Mouse (Mus musculus) forelimb bud, embryonic 11.5 days (tissue): ENCODE data around the gene Fbxo36.

Experiments used
- DNase-seq: peaks from one replicate; pipeline ENCODE4 v3.0.0-alpha.2; 2012; ENCODE audit warnings: low read depth, low spot score

Fbxo36 gene

DNA sequence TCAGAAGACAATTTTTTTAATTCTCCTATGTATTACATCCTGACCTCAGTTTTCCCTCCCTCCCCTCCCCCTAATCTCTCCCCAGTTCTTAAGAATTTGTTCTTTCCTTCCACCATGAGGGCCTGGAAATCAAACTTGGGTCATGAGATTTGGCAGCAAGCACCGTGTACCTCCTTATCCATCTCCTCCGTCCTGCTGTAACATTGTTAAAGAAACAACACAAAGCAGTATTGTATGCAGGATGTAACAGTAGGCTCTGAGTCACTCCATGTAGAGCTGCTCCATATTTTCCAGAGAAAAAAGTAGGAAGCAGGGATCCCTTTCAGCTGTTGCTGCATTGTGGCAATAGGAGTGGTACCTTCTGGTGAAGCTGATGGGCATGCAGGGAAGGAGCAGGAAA is 16.1 kb downstream of the Fbxo36 start:
- DNase-seq: no peak

DNA sequence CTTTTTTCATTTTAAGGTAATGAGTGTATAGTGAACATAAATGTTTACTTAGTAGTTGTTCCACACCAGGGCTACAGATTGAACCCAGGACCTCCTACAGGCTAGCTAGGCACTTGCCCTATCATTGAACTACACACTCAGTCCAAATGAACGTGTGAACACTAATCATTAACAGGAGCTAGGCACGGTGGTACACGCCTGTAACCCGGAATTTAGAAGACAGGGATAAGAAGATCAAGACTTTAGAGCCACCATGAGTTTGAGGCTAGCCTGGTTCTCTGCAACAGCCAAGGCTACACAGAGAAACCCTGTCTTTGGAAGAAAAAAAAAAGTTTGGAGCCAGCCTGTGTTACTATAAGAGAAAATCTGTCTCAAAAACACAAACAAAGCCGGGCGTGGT is 20.0 kb downstream of the Fbxo36 start:
- DNase-seq: no peak

DNA sequence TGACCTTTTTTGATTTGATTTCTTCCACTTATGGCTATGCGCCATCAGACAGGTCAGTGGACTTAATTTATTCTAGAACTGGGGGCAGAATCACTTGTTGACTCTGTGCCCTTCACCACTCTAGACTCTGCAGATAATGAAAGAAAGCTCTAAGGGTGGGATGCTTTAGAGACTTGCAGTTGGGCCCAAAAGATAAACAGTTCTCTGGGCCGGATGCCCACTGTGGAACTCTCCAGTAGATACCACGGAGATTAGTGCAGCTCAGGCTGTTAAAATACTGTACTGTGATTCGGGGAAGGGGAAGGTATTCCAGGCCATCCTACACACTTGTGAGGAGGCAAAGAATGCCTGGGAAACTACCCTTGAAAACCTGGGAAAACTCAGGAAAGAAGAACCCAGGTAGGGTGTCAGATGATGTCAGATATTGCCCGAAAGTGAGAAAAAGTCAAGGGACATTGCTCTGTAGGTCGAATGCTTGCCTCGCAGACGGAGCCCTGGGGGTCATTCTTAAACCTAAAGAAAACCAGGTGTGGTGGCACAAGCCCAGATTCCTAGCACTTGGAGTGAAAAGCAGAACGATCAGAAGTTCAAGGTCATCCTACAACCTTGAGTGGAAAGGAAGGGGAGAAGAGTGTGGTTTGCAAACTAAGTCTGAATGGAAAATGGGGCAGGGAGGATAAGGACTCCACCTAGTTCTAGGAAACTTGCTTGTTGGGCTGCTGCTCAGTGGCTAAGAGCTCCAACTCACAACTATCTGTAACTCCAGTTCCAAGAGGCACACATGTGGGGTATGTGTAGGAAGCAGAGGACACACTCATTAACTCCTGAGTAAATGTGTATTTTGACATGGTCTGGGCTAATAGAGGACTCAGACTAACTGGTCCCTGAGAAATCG is 21.0 kb downstream of the Fbxo36 start:
- DNase-seq: no peak

DNA sequence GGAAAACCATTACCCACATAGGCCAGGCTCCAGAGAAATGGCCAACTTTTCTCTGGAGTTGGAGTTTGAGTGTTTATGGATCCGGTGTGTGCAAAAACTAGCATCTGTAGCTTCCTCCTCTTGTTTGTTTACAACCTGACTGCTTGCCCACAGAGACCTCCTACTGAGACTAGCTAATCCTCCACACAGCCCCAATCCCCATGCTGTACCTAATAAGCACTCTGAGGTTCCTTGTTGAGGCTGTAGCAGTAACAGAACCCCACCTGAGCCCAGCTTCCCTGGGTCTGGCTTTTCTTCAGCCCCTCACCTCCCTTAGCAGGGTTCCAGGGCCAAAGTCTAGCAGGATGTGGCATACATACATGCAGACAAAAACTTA is 21.6 kb downstream of the Fbxo36 start:
- DNase-seq: no peak

DNA sequence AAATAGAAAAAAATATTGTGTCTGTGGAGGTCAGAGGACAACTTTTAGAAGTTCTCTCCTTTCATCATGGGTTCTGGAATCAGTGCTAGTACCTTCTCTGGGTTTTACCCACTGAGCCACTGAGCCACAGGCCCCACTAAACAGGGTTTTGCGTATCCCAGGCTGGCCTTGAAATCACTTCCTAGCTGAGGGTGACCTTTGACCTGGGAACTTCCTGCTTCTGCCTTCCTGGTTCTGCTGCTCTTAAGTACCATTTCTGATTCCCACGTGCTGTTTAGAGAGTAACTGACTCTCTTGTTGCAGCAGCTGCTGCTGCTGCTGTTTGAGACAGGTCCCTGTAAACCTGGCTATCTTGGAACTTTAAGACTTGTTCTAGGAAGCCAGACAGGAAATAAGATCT is 25.0 kb downstream of the Fbxo36 start:
- no peak for DNase-seq

DNA sequence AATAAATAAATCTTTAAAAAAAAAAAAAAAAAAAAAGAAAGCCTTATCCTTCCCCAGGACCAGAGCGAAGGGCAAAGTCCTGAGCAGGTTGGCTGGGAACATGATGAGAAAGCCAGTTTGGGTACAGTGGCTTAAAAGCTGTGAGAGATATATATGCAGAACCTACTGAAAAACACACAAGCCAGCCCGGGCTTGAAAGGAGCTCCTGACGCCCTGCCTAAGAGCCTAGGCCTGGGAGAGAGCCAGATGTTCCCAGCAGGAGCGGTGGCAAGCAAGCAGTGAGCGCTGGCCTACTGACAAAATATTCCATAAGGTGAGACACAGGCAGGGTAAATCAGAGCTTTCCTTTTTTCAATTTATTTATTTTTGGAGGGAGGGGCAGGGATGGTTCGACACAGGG is 26.6 kb downstream of the Fbxo36 start:
- no peak for DNase-seq

DNA sequence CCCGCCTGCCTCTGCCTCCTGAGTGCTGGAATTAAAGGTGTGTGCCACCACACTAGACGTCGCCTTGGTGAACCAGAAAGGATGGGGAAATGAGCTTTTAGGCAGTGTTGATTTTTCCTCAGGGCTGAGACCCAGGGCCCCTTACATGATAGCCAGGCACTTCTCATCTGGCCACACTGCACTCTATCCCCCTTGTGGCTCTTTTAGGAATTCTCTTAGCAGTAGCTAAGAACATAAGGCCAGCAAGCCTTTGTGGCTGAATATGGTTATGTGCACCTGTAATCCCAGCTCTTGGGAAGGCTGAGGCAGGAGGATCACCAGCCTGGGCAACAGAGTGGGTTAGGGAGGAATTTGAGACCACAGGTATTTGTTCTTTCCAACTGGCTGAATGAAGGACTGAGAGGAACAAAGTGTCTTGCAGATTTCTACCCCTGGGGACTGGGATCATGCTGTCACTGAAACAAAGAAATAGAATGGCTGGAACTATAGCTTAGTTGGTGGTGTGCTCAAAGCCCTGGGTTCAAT is 27.1 kb downstream of the Fbxo36 start:
- no peak for DNase-seq

DNA sequence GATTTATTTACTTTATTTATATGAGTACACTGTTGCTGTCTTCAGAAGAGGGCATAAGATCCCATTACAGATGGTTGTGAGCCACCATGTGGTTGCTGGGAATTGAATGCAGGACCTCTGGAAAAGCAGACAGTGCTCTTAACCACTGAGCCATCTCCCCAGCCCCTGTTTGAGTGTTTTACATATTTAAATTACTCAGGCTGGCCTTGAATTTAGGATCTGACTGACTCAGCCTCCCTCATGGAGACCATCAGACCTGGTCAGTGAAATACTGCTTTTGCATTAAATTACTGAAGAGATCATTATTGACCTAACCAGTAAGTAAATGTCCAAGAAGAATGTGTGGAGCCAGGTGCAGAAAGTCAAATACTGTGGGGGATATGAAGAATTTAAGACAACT is 28.7 kb downstream of the Fbxo36 start:
- DNase-seq: no peak

DNA sequence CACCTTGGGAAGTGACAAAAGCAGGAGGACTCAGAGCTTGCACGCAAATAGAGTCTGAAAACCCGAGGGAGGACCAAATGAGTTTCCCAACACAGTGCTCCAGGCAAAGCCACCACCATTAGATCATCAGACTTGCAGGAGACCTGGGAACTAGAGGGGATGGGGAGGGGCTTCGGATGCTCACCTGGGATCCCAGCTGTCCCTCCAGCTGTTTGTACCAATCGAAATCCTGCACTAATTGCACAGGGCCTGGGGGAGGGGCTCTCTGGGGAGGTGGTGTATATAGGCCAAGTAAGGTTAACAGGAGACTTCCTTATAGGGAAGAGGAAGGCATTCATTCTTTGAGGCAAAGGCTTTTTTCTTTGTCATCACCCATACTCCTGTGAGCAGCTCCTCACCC is 29.2 kb downstream of the Fbxo36 start:
- DNase-seq: no peak

DNA sequence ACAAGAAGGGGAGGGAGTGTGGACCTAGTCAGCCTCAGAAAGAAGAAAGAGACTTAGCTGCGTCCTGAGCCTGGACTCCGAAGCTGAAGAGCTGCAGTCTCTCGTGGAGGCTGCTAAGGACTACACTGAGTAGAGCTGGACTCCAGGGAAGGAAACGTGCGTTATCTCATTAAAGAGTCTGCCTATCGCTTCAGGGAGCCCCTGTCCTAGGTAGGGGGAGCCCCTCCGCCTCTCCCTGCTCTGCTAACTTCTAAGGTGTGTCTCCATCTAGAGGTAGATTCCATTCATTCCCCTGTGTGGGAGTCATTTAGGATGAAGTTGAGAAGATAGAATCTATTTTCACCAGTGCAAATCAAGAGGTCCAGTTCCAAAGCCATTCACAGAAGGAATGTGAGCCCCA is 29.9 kb downstream of the Fbxo36 start:
- no peak for DNase-seq

DNA sequence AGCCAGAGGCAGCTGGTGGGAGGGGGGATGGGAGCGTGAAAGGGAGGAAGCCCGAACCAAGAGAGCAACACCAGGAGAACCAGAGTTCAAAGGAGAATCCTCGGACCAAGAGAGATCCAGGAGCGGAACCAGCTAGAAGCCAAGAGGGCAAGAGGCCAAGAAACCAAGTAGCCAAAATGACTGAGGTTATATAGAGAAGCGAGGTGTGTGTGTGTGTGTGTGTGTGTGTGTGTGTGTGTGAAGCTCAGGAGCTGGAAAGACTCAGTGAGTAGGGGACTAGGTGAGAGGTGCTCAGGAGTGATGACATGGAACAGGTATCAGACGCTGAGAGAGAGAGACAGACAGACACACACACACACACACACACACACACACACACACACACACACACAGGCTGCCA is 31.5 kb downstream of the Fbxo36 start:
- no peak for DNase-seq

DNA sequence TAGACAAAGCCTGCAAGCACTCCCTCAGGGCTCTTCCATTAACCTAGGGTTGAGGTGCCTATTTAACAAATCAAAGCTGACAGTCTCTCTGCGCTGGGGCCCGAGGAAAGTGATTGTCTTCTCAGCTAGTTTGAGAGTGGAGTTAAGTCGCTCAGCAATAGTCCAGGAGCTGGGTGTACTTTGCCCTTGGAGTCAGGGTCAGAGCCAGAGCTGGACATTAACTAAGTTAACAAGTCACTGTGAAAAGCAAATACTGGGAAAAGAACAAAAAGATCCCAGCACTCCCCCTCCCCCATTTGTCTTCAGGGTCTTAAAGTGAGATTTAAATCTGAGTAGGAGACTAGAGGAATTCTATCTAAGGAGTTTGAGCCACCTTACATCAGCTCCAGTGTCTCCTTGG is 32.5 kb downstream of the Fbxo36 start:
- no peak for DNase-seq

DNA sequence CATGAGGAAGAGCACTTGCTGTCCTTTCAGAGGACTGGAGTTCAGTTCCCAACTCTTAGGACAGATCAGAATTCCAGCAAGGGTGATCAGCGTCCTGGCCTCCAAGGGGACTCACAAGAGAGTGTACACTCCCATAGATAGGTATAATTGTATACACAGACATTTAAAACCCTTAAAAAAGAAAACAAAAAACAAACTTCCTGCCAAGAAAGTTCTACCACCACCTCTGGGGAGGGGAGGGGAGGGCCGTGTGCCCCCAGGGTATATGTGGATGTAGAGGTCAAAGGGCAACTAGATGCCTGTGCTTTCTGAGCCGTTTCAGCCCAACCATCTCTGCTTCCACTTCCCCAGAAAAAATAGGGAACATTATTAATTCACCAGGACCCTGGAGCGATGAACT is 33.3 kb downstream of the Fbxo36 start:
- DNase-seq: no peak

DNA sequence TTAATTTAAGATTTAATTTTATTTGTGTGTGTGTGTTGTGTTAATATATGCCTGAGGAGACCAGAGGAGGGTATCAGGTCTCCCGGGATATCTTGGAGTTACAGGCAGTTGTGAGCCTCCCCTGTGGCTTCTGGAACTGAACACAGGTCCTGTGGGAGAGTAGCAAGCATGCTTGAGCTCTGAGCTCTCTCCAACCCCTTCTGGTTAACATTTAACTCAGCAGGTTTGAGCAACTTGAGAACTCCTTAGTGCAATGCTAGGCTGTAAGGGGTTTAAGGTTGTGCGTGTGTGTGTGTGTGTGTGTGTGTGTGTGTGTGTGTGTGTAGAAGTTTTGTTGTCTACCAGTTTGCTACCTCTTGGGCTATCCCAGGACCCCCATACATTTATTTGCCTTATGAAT is 37.9 kb downstream of the Fbxo36 start:
- DNase-seq: no peak

DNA sequence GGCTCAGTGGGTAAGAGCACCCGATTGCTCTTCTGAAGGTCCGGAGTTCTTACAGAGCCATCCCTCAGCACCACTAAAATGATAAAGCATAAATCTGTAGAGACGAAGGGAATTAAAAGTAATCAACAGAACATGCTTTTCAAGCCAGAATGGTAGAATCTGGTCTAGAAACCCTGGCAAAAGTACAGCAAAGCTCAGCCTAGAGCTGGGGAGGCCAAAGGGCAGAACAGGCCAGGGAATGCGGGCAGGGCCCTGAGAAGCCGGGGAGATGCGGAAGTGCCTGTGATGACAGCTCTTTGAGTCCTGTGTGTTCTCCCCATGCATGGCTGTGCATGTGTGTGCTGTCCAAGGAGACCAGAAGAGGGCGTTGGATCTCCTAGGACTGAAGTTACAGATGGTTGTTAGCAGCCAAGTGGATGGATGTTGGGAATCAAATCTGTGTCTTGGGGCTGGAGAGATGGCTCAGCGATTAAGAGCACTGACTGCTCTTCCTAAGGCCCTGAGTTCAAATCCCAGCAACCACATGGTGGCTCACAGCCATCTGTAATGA is 40.0 kb downstream of the Fbxo36 start:
- DNase-seq: no peak

DNA sequence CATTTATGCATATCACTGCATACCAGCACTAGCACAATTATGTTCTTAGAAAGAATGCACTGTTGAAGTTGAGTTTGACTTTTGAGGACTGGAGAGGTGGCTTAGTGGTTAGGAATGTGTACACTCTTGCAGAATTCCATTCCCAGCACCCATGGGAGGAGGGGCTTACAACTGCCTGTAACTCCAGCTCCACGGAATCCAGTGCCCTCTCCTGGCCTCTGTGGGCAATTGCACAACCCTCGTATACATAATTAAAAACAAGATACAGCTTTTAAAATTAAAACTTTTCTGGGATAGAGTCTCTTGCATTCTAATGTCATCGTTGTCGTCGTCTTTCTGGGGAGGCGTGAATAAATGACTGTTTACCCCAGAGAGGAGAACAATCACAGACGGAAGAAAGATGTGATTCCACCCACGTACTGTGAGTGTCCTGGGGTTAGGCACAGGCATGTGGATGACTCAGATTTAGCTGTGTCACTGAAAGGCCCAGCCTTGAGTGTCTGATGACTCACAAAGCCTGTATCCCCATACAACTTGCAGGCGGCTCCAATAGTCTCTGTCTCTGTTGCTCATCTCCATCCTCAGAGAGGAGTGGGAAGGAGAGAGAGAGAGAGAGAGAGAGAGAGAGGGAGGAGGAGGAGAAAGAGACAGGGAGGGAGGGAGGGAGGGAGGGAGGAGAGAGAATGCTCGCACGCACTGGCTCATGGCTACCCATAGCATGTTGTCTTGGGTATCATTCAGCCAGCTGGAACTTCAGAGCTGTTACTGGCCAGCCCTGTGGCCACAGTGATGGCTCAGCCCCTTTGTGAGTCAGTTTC is 41.8 kb downstream of the Fbxo36 start:
- DNase-seq: no peak

DNA sequence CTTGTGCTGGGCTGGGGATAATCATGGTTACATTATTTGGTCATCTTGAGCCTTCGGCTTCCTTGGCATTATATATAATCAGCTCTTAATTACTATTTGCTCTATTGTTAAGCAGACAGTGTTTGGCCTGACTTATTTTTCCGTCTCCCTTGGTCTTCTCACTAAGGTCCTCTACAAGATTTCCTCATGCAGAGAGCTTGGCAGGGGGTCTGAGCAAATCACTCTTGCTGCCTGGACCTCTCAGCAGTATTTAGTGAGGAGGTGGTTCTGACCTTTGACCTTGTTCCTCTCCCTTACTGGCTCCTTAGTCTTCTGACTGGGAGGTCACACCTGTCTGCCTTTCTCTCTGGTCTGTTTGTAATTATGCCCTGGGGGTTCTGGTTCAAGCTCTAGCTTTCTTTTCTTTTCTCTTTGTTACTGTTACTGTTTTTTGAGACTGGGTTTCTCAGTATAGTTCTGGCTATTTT is 42.5 kb downstream of the Fbxo36 start:
- DNase-seq: peak; percentile 16

DNA sequence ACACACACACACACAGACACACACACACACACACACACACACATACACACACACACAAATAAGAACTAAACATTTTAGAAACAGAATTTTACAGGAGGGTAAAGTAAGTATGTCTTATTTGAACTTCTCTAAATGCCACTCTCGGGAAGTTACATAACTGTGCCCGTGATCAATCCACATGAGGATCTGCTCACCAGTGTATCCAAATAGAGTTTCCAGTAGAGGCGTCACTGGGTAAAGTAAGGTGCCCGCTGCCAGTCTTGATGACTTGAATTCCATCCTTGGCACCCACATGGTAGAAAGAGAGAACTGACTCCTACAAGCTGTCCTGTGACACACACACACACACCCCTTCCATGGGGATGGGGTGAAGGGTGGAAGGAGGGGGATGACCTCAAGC is 43.3 kb downstream of the Fbxo36 start:
- DNase-seq: no peak

DNA sequence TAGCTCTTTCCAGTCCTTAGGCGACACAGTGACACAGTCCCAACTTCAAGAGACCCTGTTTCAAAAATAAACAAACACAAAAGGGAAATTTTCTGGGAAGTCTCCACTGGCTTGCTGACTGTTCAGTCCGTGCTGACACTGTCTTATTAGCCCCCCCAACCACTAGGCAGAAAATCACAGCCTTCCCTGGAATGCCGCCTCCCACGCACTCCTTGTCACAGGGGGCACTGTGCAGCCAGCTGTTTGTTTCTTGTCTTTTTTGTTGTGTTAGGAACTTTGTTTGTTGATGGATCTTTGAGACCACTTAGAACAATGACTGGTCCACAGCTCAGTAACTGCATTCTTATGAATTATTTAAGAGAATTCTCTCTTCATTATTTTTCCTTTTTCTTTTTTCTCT is 44.2 kb downstream of the Fbxo36 start:
- DNase-seq: no peak

DNA sequence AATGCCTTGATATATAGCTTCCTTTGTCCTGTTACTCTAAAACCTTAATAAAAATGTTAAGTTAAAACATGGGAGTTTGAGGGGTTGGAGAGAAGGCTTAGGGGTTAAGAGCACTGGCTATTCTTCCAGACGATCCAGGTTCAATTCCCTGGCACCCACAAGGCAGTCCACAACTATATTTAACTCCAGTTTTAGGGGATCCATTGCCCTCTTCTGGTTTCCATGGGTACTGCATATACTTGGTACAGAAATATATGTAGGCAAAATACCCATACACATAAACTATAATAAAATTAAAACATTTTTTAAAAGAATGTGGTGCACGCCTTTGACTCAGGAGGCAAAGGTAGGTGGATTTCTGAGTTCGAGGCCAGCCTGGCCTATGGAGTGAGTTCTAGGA is 45.5 kb downstream of the Fbxo36 start:
- no peak for DNase-seq

DNA sequence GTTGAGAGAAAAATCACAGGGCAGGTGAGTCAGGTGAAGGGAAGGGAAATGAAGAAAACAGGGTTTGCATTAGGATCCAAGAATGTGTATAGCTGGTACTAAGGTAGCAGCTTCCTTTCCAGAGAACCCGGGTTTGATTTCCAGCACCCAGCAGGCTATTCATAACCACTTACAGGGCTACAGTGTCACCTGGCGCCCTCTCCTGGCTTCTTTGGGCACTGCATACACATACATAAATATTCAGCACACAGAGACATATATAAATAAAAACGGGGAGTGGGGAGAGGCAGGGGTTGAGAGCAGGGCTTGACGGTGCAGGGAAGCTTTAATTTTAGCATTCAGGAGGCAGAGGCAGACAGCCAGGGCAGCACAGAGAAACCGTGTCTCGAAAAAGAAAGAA is 46.3 kb downstream of the Fbxo36 start:
- DNase-seq: no peak

DNA sequence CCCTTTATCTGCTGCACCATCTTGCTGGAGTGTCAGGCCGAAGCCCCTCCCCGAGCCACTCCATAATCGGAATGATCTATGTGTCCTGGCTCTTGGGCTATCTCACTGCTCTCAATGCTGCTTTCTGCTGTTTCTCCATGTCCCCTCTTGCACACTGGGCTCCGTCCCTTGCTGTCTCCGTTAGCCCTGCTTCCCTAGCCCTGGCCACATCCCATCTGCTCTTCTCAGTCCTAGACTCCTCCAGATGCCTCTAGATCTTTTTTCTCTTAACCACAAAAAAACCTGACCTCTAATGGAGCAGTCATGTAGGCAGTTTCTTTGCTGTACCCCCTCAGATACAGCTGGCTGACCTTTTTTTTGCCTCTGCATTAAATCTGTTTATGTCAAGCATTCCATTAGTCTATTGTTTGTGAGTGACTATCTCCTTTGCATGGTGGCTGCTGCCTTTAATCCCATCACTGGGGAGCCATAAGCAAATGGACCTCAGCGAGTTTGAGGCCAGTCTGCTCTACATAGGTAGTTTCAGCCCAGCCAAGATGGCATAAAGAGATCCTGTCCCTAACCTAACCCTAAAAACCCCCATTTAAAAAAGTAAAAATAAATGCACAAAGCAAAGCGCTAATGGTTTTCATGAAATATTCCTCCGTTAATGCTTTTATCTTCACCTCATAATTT is 49.8 kb downstream of the Fbxo36 start:
- no peak for DNase-seq
